Mouse (Mus musculus): ENCODE data around the gene Gucy2g.

- TF ChIP-seq CTCF (IDR thresholded peaks at IDR 0.05; ENCODE audit: low read depth) (no peak), EP300 (IDR thresholded peaks at IDR 0.05; ENCODE audit: low read depth) (no peak)
These were observed 17.5 kb upstream of the Gucy2g start for GRCm38 (mm10) chr19:55258514-55258913.

All from heart, postnatal 0 days (tissue).